Mouse (Mus musculus) limb, embryonic 11.5 days (tissue): ENCODE measurements around the gene Lrba. TPM values are rescaled to one million over a fixed set of nuclear protein-coding genes. Genes with fewer than 3 reads are reported as not detected.

Experiments
- ATAC-seq: fragments of 200-750 bp; cut with Nextera tagmentation; 2 replicates; pipeline ENCODE4 v1.8.0; 2017; ENCODE audit warnings: low read depth; ENCODE audit not compliant: insufficient number of reproducible peaks, low FRiP score, low TSS enrichment
- DNase-seq: peaks from one replicate; pipeline ENCODE4 v3.0.0-alpha.2; 2015; ENCODE audit warnings: low spot score
- H3K27ac ChIP-seq: fragments of 300-500 bp; sonication (generic); replicated peaks from 2 replicates; pipeline ENCODE4 v1.5.1; 2014; ENCODE audit warnings: low read depth, mild to moderate bottlenecking, low read length
- H3K27me3 ChIP-seq: fragments of 300-500 bp; sonication (generic); 2 replicates; pipeline ENCODE4 v1.6.1; 2014; ENCODE audit warnings: mild to moderate bottlenecking, low read length, mixed read lengths; ENCODE audit not compliant: control insufficient read depth, insufficient read depth
- H3K36me3 ChIP-seq: fragments of 300-500 bp; sonication (generic); 2 replicates; pipeline ENCODE4 v1.6.1; 2014; ENCODE audit warnings: mild to moderate bottlenecking, low read length, moderate library complexity, mixed read lengths; ENCODE audit not compliant: control insufficient read depth, insufficient read depth
- H3K4me1 ChIP-seq: fragments of 300-500 bp; sonication (generic); 2 replicates; pipeline ENCODE4 v1.6.1; 2014; ENCODE audit warnings: low read length, mixed read lengths; ENCODE audit not compliant: control insufficient read depth, insufficient read depth
- H3K4me2 ChIP-seq: fragments of 300-500 bp; sonication (generic); 2 replicates; pipeline ENCODE4 v1.6.1; 2014; ENCODE audit warnings: low read depth, mild to moderate bottlenecking, moderate library complexity; ENCODE audit not compliant: severe bottlenecking
- H3K4me3 ChIP-seq: fragments of 300-500 bp; sonication (generic); 2 replicates; pipeline ENCODE4 v1.5.1; 2014; ENCODE audit warnings: low read depth, low read length
- H3K9ac ChIP-seq: fragments of 300-500 bp; sonication (generic); 2 replicates; pipeline ENCODE4 v1.6.1; 2014; ENCODE audit warnings: mild to moderate bottlenecking, low read length
- H3K9me3 ChIP-seq: fragments of 300-500 bp; sonication (generic); 2 replicates; pipeline ENCODE4 v1.6.1; 2016; ENCODE audit warnings: low read length; ENCODE audit not compliant: control insufficient read depth
- WGBS: fragments of 180-500 bp; shearing (Covaris S2); extraction: QIAGEN DNeasy Blood & Tissue Kit; methylation state at CpG from one replicate; pipeline ENCODE4 v1.1.7; 2014; 5-methylcytosine and 5-hydroxymethylcytosine counted together
- polyA plus RNA-seq: library from polyadenylated mRNA; unstranded; fragments of >200 nt; fragmentation: Nextera tagmentation; extraction: Ambion mirVana; gene quantifications from 2 replicates; pipeline ENCODE4 v1.2.1, GENCODE M21; 2014

Gene Lrba
- polyA plus RNA-seq, 1 experiment from 2014 or later, result 11.9 TPM

GRCm38 (mm10) chr3:86561023-86561344 is 336.5 kb downstream of the Lrba start:
- Histone ChIP-seq H3K27ac (no peak overlapping the region), H3K9me3 (no peaks in the 10 kb centered on the region), H3K4me3 (no peak overlapping the region), H3K27me3 (no peaks in the 10 kb centered on the region), H3K4me1 (peaks cover 7% of the 10 kb centered on the region; the same call in 1 of the 2 replicates), H3K9ac (no peak overlapping the region), H3K36me3 (no peaks in the 10 kb centered on the region), H3K4me2 (no peak overlapping the region)
- no peak for DNase-seq
- ATAC-seq, result no peak
- 96% methylated on average over 1 of the region's 1 CpGs for WGBS

- H3K4me3 ChIP-seq, result no peak overlapping the region
- H3K4me1 ChIP-seq, result peaks cover 7% of the 10 kb centered on the region; the same call in 1 of the 2 replicates
- H3K9me3 ChIP-seq, result no peaks in the 10 kb centered on the region
- no peak overlapping the region for H3K9ac ChIP-seq
- H3K4me2 ChIP-seq, result no peak overlapping the region
- ATAC-seq, result no peak
- no peaks in the 10 kb centered on the region for H3K36me3 ChIP-seq
- DNase-seq, result no peak
- H3K27ac ChIP-seq, result no peak overlapping the region
- no peaks in the 10 kb centered on the region for H3K27me3 ChIP-seq
- WGBS, result 94% methylated on average over 1 of the region's 1 CpGs
These were observed 336.9 kb downstream of the Lrba start for GRCm38 (mm10) chr3:86561396-86561795.

GRCm38 (mm10) chr3:86567312-86567711 is 342.8 kb downstream of the Lrba start:
- H3K9me3 ChIP-seq, result no peaks in the 10 kb centered on the region
- H3K27me3 ChIP-seq, result no peaks in the 10 kb centered on the region
- no peak overlapping the region for H3K4me3 ChIP-seq
- WGBS, result 75% methylated on average over 4 of the region's 4 CpGs
- no peaks in the 10 kb centered on the region for H3K4me1 ChIP-seq
- DNase-seq (no peak), ATAC-seq (no peak)
- H3K36me3 ChIP-seq, result no peaks in the 10 kb centered on the region
- no peak overlapping the region for H3K27ac ChIP-seq
- H3K9ac ChIP-seq, result no peak overlapping the region
- no peak overlapping the region for H3K4me2 ChIP-seq

- Histone ChIP-seq H3K4me1 (no peaks in the 10 kb centered on the region), H3K36me3 (no peaks in the 10 kb centered on the region), H3K9ac (no peak overlapping the region), H3K27ac (no peak overlapping the region), H3K4me2 (no peak overlapping the region), H3K9me3 (no peaks in the 10 kb centered on the region), H3K4me3 (no peak overlapping the region), H3K27me3 (no peaks in the 10 kb centered on the region)
- DNase-seq, result no peak
- no peak for ATAC-seq
- 60% methylated on average over 4 of the region's 4 CpGs for WGBS
These were observed 347.0 kb downstream of the Lrba start for GRCm38 (mm10) chr3:86571518-86571917.

- no peak overlapping the region for H3K4me2 ChIP-seq
- ATAC-seq (no peak), DNase-seq (no peak)
- no peak overlapping the region for H3K27ac ChIP-seq
- no peaks in the 10 kb centered on the region for H3K36me3 ChIP-seq
- no peak overlapping the region for H3K9ac ChIP-seq
- H3K4me3 ChIP-seq, result no peak overlapping the region
- no peaks in the 10 kb centered on the region for H3K4me1 ChIP-seq
- H3K9me3 ChIP-seq, result no peaks in the 10 kb centered on the region
- WGBS, result 58% methylated on average over 3 of the region's 3 CpGs
- H3K27me3 ChIP-seq, result no peaks in the 10 kb centered on the region
These were observed 348.2 kb downstream of the Lrba start for GRCm38 (mm10) chr3:86572519-86573244.

- Histone ChIP-seq H3K9ac (no peak overlapping the region), H3K4me2 (no peak overlapping the region), H3K4me1 (no peaks in the 10 kb centered on the region), H3K27ac (no peak overlapping the region), H3K27me3 (no peaks in the 10 kb centered on the region), H3K9me3 (no peaks in the 10 kb centered on the region), H3K36me3 (no peaks in the 10 kb centered on the region), H3K4me3 (no peak overlapping the region)
- DNase-seq (no peak), ATAC-seq (no peak)
These were observed 350.8 kb downstream of the Lrba start for GRCm38 (mm10) chr3:86575312-86575711.

- DNase-seq (no peak), ATAC-seq (no peak)
- H3K27ac ChIP-seq, result no peak overlapping the region
- H3K4me1 ChIP-seq, result no peaks in the 10 kb centered on the region
- no peaks in the 10 kb centered on the region for H3K9me3 ChIP-seq
- H3K4me2 ChIP-seq, result no peak overlapping the region
- H3K9ac ChIP-seq, result no peak overlapping the region
- no peaks in the 10 kb centered on the region for H3K36me3 ChIP-seq
- H3K4me3 ChIP-seq, result no peak overlapping the region
- 68% methylated on average over 3 of the region's 3 CpGs for WGBS
- no peaks in the 10 kb centered on the region for H3K27me3 ChIP-seq
These were observed 377.8 kb downstream of the Lrba start for GRCm38 (mm10) chr3:86602284-86602683.

GRCm38 (mm10) chr3:86605775-86606174 is 381.3 kb downstream of the Lrba start:
- DNase-seq, result no peak
- H3K36me3 ChIP-seq, result no peaks in the 10 kb centered on the region
- 70% methylated on average over 8 of the region's 8 CpGs for WGBS
- ATAC-seq, result no peak
- no peak overlapping the region for H3K4me3 ChIP-seq
- H3K27me3 ChIP-seq, result no peaks in the 10 kb centered on the region
- H3K9me3 ChIP-seq, result no peaks in the 10 kb centered on the region
- no peaks in the 10 kb centered on the region for H3K4me1 ChIP-seq
- H3K4me2 ChIP-seq, result no peak overlapping the region
- no peak overlapping the region for H3K9ac ChIP-seq
- no peak overlapping the region for H3K27ac ChIP-seq
